Mouse (Mus musculus): ENCODE measurements at regions not wholly inside any gene's neighbourhood (a gene's known extent, or its start where the extent isn't known, plus 50 kb on each side); places are given as distances from the start of the nearest gene placed in this dataset.
"Not testable (repeated sequence)": the region's sequence is repeated elsewhere in the genome, so short reads cannot be mapped to it uniquely, and the experiment has no call there.

GRCm38 (mm10) chr13:52310954-52311353 is 220.1 kb downstream of the Diras2 start:
- Histone ChIP-seq H3K9me3 (ENCODE audit: control insufficient read depth, low read length) (no peaks in the 10 kb centered on the region), H3K27ac (replicated peaks; ENCODE audit: low read depth, low read length) (no peak overlapping the region), H3K4me1 (ENCODE audit: control insufficient read depth, insufficient read depth, low read length) (no peaks in the 10 kb centered on the region), H3K9ac (ENCODE audit: low read depth, low read length, severe bottlenecking) (no peak overlapping the region), H3K4me3 (replicated peaks; ENCODE audit: low read length) (no peak overlapping the region), H3K36me3 (ENCODE audit: control insufficient read depth, insufficient read depth, low read length) (no peaks in the 10 kb centered on the region), H3K4me2 (replicated peaks; ENCODE audit: low read depth, low read length, severe bottlenecking) (no peak overlapping the region), H3K27me3 (ENCODE audit: control insufficient read depth, insufficient read depth, low read length) (no peaks in the 10 kb centered on the region)
- WGBS = 47% methylated on average over 2 of the region's 2 CpGs
- no peak for TF ChIP-seq POLR2A (IDR thresholded peaks at IDR 0.05; ENCODE audit: borderline replicate concordance, extremely low read depth, insufficient read depth, insufficient read length)
- DNase-seq (ENCODE audit: low spot score) = no peak
- ATAC-seq (ENCODE audit: low FRiP score, low read depth) = no peak

GRCm38 (mm10) chr13:52318276-52318675 is 212.8 kb downstream of the Diras2 start:
- ATAC-seq (ENCODE audit: low FRiP score, low read depth) (no peak), DNase-seq (ENCODE audit: low spot score) (no peak)
- Histone ChIP-seq H3K36me3 (ENCODE audit: control insufficient read depth, insufficient read depth, low read length) (no peaks in the 10 kb centered on the region), H3K27me3 (ENCODE audit: control insufficient read depth, insufficient read depth, low read length) (no peaks in the 10 kb centered on the region), H3K4me3 (replicated peaks; ENCODE audit: low read length) (no peak overlapping the region), H3K27ac (replicated peaks; ENCODE audit: low read depth, low read length) (no peak overlapping the region), H3K9me3 (ENCODE audit: control insufficient read depth, low read length) (no peaks in the 10 kb centered on the region), H3K4me1 (ENCODE audit: control insufficient read depth, insufficient read depth, low read length) (no peaks in the 10 kb centered on the region), H3K4me2 (replicated peaks; ENCODE audit: low read depth, low read length, severe bottlenecking) (no peak overlapping the region), H3K9ac (ENCODE audit: low read depth, low read length, severe bottlenecking) (no peak overlapping the region)
- TF ChIP-seq POLR2A (IDR thresholded peaks at IDR 0.05; ENCODE audit: borderline replicate concordance, extremely low read depth, insufficient read depth, insufficient read length) = no peak
- WGBS = 100% methylated on average over 2 of the region's 2 CpGs

DNA sequence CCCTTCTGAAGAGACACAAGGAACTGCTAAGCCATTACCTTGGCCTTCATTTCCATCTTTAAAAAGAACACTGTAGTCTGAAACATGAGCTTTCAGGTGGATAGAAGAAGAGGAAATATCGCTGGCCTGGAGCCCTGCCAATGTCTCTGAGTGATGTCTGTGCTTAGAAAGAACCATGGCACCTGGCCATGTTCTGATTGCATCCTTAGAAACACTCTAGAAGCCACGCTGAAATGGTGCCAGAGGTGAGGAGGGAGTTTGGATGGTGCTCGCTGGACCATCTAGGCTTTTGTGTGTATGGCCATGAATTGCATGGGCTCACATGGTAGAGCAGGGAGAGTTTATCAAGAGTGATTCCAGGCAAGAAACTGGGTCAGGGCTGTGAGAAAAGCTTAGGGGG is 207.4 kb downstream of the Diras2 start:
- no peak for ATAC-seq (ENCODE audit: low FRiP score, low read depth)
- DNase-seq (ENCODE audit: low spot score) = peak; percentile 56
- no peak overlapping the region for H3K27ac ChIP-seq (replicated peaks; ENCODE audit: low read depth, low read length)
- H3K9ac ChIP-seq (ENCODE audit: low read depth, low read length, severe bottlenecking) = no peak overlapping the region
- no peak overlapping the region for H3K4me3 ChIP-seq (replicated peaks; ENCODE audit: low read length)
- no peaks in the 10 kb centered on the region for H3K27me3 ChIP-seq (ENCODE audit: control insufficient read depth, insufficient read depth, low read length)
- no peaks in the 10 kb centered on the region for H3K9me3 ChIP-seq (ENCODE audit: control insufficient read depth, low read length)
- H3K36me3 ChIP-seq (ENCODE audit: control insufficient read depth, insufficient read depth, low read length) = no peaks in the 10 kb centered on the region
- H3K4me2 ChIP-seq (replicated peaks; ENCODE audit: low read depth, low read length, severe bottlenecking) = no peak overlapping the region
- WGBS = 60% methylated on average over 3 of the region's 3 CpGs
- no peak for TF ChIP-seq POLR2A (IDR thresholded peaks at IDR 0.05; ENCODE audit: borderline replicate concordance, extremely low read depth, insufficient read depth, insufficient read length)
- no peaks in the 10 kb centered on the region for H3K4me1 ChIP-seq (ENCODE audit: control insufficient read depth, insufficient read depth, low read length)

GRCm38 (mm10) chr13:52324378-52324777 is 206.7 kb downstream of the Diras2 start:
- not testable (repeated sequence) for H3K4me3 ChIP-seq (replicated peaks; ENCODE audit: low read length); H3K36me3 ChIP-seq (ENCODE audit: control insufficient read depth, insufficient read depth, low read length); H3K9ac ChIP-seq (ENCODE audit: low read depth, low read length, severe bottlenecking); DNase-seq (ENCODE audit: low spot score); H3K27me3 ChIP-seq (ENCODE audit: control insufficient read depth, insufficient read depth, low read length); H3K4me2 ChIP-seq (replicated peaks; ENCODE audit: low read depth, low read length, severe bottlenecking); ATAC-seq (ENCODE audit: low FRiP score, low read depth); H3K9me3 ChIP-seq (ENCODE audit: control insufficient read depth, low read length); H3K4me1 ChIP-seq (ENCODE audit: control insufficient read depth, insufficient read depth, low read length); H3K27ac ChIP-seq (replicated peaks; ENCODE audit: low read depth, low read length)
- WGBS = 81% methylated on average over 3 of the region's 3 CpGs

DNA sequence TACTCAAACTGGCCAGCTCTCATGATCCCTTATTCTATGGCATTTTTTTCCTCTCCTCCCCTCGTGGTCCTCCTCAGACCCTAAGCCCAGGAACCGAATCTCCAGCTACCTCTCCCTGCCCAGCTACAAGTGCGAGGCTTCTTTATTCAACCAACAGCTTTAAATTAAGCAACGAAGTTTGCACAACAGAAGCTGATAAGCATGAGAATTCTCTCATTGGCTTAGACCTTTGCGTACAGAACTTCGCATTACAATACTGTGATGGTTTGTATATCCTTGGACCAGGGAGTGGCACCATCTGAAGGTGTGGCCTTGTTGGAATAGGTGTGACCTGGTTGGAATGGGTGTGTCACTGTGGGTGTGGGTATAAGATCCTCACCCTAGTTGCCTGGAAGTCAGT is 205.4 kb downstream of the Diras2 start:
- WGBS = 83% methylated on average over 6 of the region's 6 CpGs
- H3K4me2 ChIP-seq (replicated peaks; ENCODE audit: low read depth, low read length, severe bottlenecking); H3K9me3 ChIP-seq (ENCODE audit: control insufficient read depth, low read length); H3K36me3 ChIP-seq (ENCODE audit: control insufficient read depth, insufficient read depth, low read length); DNase-seq (ENCODE audit: low spot score); H3K9ac ChIP-seq (ENCODE audit: low read depth, low read length, severe bottlenecking); ATAC-seq (ENCODE audit: low FRiP score, low read depth); H3K4me3 ChIP-seq (replicated peaks; ENCODE audit: low read length); H3K27me3 ChIP-seq (ENCODE audit: control insufficient read depth, insufficient read depth, low read length); H3K27ac ChIP-seq (replicated peaks; ENCODE audit: low read depth, low read length); H3K4me1 ChIP-seq (ENCODE audit: control insufficient read depth, insufficient read depth, low read length): not testable (repeated sequence)

- Histone ChIP-seq H3K4me1 (ENCODE audit: control insufficient read depth, insufficient read depth, low read length) (no peaks in the 10 kb centered on the region), H3K27me3 (ENCODE audit: control insufficient read depth, insufficient read depth, low read length) (no peaks in the 10 kb centered on the region), H3K9me3 (ENCODE audit: control insufficient read depth, low read length) (no peaks in the 10 kb centered on the region), H3K4me2 (replicated peaks; ENCODE audit: low read depth, low read length, severe bottlenecking) (no peak overlapping the region), H3K4me3 (replicated peaks; ENCODE audit: low read length) (no peak overlapping the region), H3K9ac (ENCODE audit: low read depth, low read length, severe bottlenecking) (no peak overlapping the region), H3K36me3 (ENCODE audit: control insufficient read depth, insufficient read depth, low read length) (no peaks in the 10 kb centered on the region), H3K27ac (replicated peaks; ENCODE audit: low read depth, low read length) (no peak overlapping the region)
- 86% methylated on average over 9 of the region's 9 CpGs for WGBS
- no peak for TF ChIP-seq POLR2A (IDR thresholded peaks at IDR 0.05; ENCODE audit: borderline replicate concordance, extremely low read depth, insufficient read depth, insufficient read length)
- ATAC-seq (ENCODE audit: low FRiP score, low read depth) (no peak), DNase-seq (ENCODE audit: low spot score) (no peak)
Measured at GRCm38 (mm10) chr13:52327734-52328133, 203.3 kb downstream of the Diras2 start.

Measured in limb, embryonic 14.5 days (tissue).